Mouse (Mus musculus) left cerebral cortex, postnatal 25 days (tissue): ENCODE measurements around the gene Itk. TPM values are rescaled to one million over a fixed set of nuclear protein-coding genes. Genes with fewer than 3 reads are reported as not detected.

Source experiments
- DNase-seq, 2 experiments: peaks; one replicate each; pipeline ENCODE4 v3.0.0; 2022; ENCODE audit warnings: low spot score in 2 of 2, mixed read lengths in 1 of 2
- intact Hi-C: fragments of 180-260 bp; cut with DNase I; formaldehyde crosslinking; loops from one replicate; pipeline ENCODE4 v1.15.1; 2025
- total RNA-seq, 2 experiments: library from RNA; stranded (reverse); gene quantifications; 2 replicates each; pipeline ENCODE4 v1.2.3; 2021

Itk gene
- total RNA-seq, 2 experiments from 2014 or later: 0.28 to 0.32 TPM

DNA sequence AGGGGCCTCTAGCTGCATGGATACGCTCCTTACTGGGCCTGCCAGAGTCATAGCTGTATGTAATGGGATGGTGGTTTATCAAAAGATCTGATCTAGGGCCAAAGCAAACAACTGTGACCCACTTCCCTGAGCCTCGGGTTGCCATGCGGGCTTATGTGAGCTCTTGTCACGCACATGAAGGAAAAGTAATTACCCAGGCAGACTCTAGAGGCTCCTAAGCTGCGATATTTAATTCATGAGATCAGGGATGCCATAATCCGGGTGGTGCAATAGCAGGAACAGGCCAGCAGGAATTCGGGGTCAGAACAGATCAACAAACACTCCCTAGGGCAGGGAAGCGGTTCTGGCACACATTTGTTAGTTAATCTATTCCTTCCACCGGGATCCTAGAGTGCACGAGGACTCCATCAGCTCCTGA is 98.3 kb downstream of the Itk start:
- intact Hi-C loops: no loop called here
- DNase-seq: no peak

DNA sequence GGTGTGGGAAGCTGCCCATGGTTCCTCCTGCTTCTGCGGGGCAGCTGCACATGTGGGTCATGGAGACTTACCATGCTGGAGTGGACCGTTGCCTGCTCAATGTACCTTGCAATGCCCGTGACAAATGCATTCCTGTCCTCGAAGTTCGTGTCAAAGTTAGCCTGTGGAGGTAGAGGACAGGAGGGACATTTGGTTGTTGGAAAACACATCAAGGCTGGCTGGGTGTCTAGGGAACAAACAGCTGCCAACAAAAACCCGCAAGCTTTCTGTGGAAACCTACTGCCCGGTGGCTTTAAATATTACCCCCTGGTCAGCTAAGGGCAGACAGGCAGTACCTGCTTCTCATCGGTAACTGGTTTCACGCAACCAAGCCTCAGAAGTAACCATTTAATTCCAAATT is 99.8 kb downstream of the Itk start:
- no peak for DNase-seq
- intact Hi-C loops: no loop called here

DNA sequence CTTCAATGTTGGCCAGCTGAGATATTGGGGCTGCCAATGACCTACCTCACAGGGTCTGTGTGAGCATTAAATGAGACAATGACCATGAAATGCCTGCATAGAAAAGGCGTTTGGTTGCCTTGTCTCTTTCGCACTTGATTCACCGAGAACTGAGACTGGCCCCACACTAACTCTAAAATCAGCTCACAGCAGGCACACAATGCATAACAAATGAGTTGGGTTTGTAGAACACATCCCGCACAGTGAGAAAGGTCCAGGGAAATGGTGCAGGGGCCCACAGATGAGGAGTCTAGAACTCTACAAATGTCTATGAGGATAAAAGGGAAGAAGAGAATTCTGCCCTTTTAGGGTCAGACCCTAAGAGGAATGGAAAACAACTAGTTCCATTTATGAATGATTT is 100.3 kb downstream of the Itk start:
- intact Hi-C loops: no loop called here
- no peak for DNase-seq

DNA sequence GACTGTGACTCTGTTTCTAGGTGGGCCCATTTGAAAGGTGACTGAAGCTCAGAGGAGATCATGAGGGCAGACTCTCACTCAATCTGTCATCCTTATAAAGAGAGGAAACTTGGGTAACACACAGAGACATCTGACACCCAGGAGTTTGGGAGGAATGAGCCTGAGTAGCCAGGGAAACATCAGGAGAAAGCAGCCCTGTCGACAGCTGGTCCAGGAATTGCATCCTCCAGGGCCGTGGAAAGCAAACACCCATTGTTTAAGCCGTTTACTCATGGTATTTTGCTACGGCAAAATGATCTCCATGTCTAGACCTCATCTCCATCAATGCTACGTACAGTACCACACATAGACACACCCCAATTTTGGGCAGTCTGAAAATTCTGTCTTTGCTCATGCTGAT is 101.2 kb downstream of the Itk start:
- intact Hi-C loops: no loop called here
- no peak for DNase-seq

DNA sequence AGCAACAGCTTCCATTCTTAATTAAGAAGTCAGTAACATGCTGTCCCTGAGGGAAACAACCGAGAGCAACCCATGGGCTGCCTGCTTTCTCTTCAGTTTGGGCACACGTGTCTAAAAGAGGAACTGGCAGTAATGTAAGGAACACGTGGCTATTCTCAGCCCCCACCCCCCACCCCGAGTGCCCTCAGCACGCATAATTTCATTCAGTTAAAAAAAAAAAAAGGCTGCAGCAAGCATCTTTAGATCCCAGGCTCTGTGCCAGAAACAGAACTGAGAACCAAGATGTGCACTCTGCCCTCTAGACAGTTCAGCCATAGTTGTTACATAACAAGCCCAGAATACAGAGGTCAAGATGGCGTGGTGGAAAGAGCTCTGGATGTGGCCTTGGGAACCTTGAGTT is 102.5 kb downstream of the Itk start:
- no peak for DNase-seq
- intact Hi-C loops: no loop called here

DNA sequence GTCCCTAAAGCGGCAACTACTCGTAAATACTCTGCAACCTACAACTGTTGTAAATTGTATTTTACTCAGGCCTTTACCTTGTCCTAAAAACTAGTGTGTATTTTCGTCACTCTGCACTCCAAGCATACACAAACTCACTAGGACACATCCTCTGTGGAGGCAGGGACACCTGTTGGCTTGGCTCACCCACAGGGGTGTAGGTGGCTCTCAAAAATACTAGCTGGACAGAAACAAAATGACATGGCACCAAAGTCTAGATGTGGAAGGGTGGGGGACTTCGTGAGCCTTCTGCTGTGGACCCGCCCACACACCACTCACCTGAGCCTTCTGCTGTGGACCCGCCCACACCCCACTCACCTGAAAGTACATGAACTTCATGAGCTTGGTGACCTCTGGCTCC is 105.5 kb downstream of the Itk start:
- DNase-seq: peak in 1 of 2 experiments; percentile 85
- intact Hi-C loops: loop anchor here (2.0 kb wide), 1 partner anchor 17 kb away; no protein-coding TSS in a partner anchor

DNA sequence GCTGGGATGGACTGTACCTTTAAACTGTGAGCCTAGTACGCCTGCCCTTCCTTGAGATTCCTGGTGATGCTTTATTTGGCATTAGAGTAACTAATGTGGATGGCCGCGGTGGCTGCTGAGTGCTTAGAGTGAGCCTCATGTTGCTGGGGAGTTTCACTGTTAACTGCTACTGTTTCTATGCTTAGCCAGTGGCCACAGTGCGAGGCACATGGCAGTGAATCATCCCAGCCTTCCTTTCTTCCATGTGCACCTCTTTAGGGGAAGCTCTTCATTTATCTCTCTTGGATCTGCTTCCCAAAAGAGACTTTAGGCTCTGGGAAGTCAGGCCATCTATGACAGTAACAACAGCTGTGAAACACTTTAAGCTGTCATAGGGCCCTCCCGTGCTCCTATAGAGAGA is 106.7 kb downstream of the Itk start:
- intact Hi-C loops: loop anchor here (2.0 kb wide), 1 partner anchor 18 kb away; no protein-coding TSS in a partner anchor

DNA sequence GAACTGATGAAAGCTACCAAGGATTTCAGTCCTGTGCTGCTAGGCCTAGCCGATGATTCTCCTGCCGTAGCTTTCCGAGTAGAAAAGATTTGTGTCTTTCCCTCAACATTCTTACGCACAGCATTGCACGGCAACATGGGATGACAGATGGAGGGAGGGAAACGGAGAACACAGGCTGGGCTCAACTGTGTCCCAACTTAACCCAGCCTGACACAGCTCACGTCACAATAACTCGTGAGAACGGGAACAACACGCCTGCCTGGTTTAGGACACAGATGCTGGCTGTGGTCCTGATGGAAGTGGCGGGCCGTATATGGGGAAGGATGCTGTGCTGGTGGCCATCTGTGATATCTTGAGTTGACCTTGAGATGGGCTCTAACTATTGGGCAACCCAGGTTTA is 110.6 kb downstream of the Itk start:
- DNase-seq: peak in 1 of 2 experiments; percentile 31

More for the DNA sequence above, 106.7 kb downstream of the Itk start:
- DNase-seq: peak in 1 of 2 experiments; percentile 66

DNA sequence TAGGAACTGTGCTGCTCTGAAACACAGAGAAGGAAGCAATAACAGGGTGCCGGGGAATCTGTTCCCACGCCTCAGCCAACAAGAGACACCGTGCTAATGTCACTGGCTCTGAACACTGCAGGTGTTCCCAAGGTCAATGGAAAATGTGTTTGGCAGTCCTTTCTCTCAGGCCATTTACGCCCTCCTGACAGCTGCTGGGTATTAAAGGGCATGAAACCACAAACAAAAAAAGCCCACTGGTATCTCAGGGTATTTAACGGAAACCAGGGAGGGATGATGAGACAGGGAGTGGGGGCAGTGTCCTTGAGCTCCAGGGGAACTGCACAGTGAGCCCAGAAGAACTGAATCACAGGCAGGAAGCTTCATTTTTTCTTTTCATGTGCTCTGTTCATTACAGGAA is 111.2 kb downstream of the Itk start:
- intact Hi-C loops: loop anchor here (10.0 kb wide), 1 partner anchor 357 kb away; no protein-coding TSS in a partner anchor

More for the DNA sequence above, 110.6 kb downstream of the Itk start:
- intact Hi-C loops: loop anchor here (10.0 kb wide), 1 partner anchor 356 kb away; no protein-coding TSS in a partner anchor

DNA sequence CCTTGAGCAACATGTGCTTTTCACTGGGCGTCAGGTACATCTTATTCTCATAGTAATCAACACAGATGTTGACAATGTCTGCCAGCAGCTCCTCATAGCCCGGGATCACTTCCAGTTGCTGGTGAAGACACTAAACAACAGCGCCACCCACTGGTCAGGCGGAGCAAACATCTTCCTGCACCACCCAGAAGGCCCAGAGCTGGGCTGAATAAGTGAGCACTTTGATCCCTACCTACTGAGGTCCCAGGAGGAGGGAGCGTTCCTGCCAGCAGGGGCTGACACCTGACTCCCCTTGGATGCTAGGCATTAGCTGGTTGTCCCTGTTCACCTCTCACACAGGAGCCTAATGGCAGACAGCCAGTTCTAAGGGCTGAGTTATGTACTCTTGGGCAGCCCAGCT is 112.5 kb downstream of the Itk start:
- DNase-seq: peak in 1 of 2 experiments; percentile 42
- intact Hi-C loops: loop anchor here (10.0 kb wide), 1 partner anchor 358 kb away; no protein-coding TSS in a partner anchor

More for the DNA sequence above, 111.2 kb downstream of the Itk start:
- DNase-seq: no peak

DNA sequence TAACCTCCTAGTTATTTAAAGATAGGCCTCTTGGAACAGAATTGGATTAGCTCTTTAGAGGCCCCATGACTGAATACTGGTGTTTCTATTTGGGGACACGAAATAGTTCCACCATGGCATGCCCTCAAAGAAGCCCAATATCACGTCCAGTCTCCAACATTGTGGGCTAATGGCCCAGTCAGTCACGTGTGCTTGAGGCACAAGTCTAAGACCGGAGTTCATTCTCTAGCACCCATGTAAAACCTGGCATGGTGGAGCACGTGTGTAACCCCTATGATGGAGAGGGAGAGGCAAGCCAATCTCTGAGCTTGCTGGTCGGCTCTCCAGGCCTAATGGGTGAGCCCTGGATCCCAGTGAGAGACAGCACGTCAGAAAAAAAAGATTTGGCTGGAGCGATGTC is 113.1 kb downstream of the Itk start:
- intact Hi-C loops: loop anchor here (10.0 kb wide), 1 partner anchor 359 kb away; no protein-coding TSS in a partner anchor
- DNase-seq: no peak

DNA sequence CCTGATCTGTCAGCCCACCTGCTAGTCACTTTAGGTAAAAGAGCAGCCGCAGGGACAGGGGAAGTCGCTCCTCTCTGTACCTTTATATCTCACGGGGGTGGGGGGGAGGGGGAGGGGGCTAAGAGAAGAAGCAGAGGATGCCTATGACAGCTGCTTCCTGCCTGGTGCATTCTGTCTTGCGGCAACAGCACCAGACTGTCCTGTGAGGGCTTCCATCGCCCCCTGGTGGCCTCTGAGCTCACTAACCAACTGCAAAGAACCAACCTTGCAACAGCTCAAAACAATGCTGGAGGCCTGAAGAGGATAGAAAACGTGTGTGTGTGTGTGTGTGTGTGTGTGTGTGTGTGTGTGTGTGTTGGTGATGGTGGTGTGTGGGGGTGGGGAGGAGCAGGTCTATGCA is 114.0 kb downstream of the Itk start:
- DNase-seq: peak; percentile 82 to 84
- intact Hi-C loops: loop anchor here (10.0 kb wide), 1 partner anchor 359 kb away; no protein-coding TSS in a partner anchor

Other genes with a start within 250 kb of the Itk start
- 1 to 10 TPM; 1.6 to 1.9 TPM for gene Nipal4, start 223.0 kb downstream of the Itk start, total RNA-seq
- 1 to 10 TPM; 5.6 to 6.1 TPM for gene Fndc9, start 154.0 kb downstream of the Itk start, total RNA-seq
- 100 to 1,000 TPM; 510 to 532 TPM for gene Cyfip2, start 76.7 kb downstream of the Itk start, total RNA-seq
- gene Fam71b, start 7.0 kb upstream of the Itk start, total RNA-seq: not detected
- gene Med7, start 47.4 kb upstream of the Itk start, total RNA-seq: 10 to 100 TPM; 30.9 to 32.5 TPM
- 1 to 10 TPM; 2.0 to 2.2 TPM for gene Havcr2, start 65.4 kb upstream of the Itk start, total RNA-seq
- not detected for gene Gm12169, start 134.7 kb upstream of the Itk start, total RNA-seq
- gene BC053393, start 182.0 kb upstream of the Itk start, total RNA-seq: not detected
- not detected for gene Dppa1, start 239.7 kb upstream of the Itk start, total RNA-seq